Mouse (Mus musculus): ENCODE results near the gene Klf5.

The Klf5 gene

GRCm38 (mm10) chr14:99298385-99299021 lies at the start of gene Klf5:
Klf5 (plus strand) TSS chr14:99298691.
- DNase-seq (ENCODE audit: low spot score) = peak; percentile 88

DNA sequence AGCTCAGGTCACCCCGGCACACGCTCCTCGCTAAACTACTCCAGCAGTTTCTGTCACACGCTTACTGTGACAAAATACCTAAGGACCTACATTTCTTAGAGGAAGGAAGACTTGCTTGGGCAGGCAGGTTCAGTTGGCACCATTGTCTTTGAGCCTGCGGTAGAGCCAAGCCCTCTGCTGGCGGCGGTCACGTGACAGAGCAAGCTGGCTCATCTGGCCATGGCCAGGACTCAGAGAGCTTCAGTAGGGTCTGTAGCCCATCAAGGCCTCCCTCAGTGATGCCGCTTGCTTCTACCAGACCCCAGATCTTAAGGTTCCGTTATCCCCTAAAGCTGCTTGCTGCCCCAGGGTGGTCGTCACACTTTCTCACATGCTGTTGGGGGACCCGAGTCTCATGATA lies 36.5 kb upstream of the Klf5 start:
- no peak for DNase-seq (ENCODE audit: low spot score)

- DNase-seq (ENCODE audit: low spot score) = no peak
Observed at GRCm38 (mm10) chr14:99263816-99264215, 34.7 kb upstream of the Klf5 start.

- DNase-seq (ENCODE audit: low spot score) = no peak
Observed at GRCm38 (mm10) chr14:99265791-99266190, 32.7 kb upstream of the Klf5 start.

GRCm38 (mm10) chr14:99266749-99267148 lies 31.7 kb upstream of the Klf5 start:
- no peak for DNase-seq (ENCODE audit: low spot score)

DNA sequence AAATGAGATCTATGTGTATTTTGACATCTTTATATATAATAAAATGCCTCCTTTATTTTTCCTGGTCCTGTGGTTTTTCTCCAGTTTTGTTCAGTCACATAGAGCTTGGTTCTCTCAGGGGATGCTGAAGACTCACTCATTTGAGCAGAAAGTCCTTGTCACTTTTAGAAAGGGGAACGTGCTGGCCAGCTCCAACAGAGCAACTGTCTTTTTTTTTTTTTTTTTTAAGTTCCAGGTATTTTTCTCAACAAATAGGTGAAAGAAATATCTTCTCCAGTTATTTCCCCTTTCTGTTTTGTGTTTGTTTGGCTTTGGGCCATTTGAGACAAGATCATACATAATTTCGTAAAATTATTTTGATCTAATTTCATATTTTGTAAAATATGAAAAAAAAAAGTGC lies 24.4 kb upstream of the Klf5 start:
- no peak for DNase-seq (ENCODE audit: low spot score)

DNA sequence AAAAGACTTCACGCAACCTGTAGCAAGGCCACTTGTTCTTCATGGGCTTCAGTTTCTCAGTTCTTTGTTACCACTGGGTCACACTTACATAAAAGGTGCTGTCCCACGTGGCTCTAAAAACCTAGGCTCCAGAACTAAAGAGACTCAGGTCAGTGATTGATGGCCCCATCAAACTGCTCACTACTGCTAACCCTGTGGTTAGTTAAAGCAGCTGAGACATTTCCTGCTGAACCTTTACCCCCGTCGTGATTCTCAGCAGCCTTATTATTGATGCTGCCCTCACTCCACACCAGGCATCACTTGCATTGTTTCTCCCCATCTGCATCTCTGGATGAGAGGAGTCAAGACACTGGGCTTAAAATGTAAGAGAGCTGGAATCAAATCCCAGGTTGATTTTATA lies 22.7 kb upstream of the Klf5 start:
- no peak for DNase-seq (ENCODE audit: low spot score)

- DNase-seq (ENCODE audit: low spot score) = no peak
Observed at GRCm38 (mm10) chr14:99278312-99278711, 20.2 kb upstream of the Klf5 start.

- DNase-seq (ENCODE audit: low spot score) = no peak
Observed at GRCm38 (mm10) chr14:99278763-99279486, 19.6 kb upstream of the Klf5 start.

DNA sequence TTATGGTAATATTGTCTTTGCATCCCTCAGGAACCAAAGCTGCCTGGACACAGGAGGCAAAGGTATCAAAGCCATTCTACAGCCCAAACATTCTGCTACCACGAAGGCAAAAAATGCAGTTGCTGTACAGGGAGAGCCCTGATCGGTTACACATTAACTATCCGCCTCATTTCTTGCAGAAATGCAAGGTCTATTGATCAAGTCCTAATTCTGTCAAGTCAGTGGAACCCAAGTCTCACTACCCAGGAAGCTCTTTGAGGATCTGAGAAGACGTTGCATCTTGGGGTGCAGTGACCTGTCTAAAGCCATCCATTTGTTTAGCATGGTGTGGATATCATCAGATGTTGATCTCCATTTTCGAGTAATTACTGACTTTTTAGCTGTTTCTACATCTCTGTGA lies 18.1 kb upstream of the Klf5 start:
- no peak for DNase-seq (ENCODE audit: low spot score)

DNA sequence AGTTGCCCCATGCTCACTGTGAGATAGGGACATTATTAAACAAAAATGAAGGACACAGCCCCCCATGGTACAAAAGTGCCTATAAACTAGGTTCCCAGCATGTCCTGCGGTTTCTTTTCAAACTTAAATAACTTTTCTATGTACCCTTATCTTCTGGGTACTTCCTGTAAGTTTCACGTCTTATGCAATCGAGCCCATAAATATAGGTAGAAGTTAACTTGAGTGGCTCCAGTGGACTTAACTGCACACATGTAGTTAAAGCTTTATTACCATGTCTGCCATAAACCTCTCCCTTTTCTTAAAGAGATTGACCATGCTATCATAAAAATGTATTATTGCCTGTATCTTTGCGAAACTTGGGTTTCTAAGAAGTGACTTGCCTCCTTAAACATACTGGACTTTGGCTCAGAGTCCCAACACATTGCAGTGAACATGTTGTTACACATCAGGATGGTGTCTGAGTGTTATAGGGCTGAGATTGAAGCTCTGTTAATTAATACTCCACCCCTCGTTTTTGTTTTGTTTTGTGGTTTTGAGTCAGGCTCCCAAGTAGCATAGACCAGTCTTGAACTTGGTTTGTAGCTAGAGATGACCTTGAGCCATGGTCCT lies 17.6 kb upstream of the Klf5 start:
- no peak for DNase-seq (ENCODE audit: low spot score)

DNA sequence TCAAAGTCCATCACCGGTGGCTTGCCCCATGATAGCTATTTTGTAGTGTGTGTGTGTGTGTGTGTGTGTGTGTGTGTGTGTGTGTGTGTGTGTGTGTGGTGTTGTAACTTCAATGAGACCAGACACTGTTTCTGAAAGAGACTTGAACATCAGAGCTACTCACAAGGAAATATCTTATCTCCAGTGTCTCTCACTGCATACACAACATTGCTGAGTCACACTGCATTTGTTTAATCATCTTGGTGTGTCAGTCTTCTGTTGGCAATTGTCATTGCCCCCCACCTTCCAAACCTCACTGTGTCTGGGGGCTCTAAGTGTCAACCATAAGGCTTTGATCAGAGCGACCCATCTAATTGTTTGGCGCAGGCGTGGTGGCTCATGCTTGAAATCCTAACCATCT lies 13.0 kb upstream of the Klf5 start:
- DNase-seq (ENCODE audit: low spot score) = no peak

- DNase-seq (ENCODE audit: low spot score) = no peak
Observed at GRCm38 (mm10) chr14:99292176-99292575, 6.3 kb upstream of the Klf5 start.

DNA sequence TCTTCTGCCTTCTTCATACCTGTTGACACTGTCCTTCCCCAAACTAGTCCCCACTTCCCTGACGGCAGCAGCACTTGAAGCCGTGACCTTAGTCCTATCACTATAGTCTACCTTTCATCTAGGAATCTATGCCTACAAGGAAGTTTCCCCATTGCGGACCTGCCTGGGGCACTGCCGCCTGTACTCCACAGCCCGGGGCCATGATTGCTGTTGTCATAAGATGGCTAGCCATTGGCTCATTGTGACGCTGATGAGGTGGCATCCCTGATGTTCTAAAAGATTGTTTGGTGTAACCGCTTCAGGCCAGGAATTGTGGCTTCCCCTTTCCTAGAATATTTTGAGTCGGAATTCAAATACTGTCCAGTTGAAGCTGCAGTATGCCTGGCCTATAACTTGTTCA lies 4.1 kb upstream of the Klf5 start:
- no peak for DNase-seq (ENCODE audit: low spot score)

GRCm38 (mm10) chr14:99295606-99296341 lies 2.7 kb upstream of the Klf5 start:
- DNase-seq (ENCODE audit: low spot score) = no peak

- DNase-seq (ENCODE audit: low spot score) = peak; percentile 69
Observed at GRCm38 (mm10) chr14:99299022-99299481, 561 bp downstream of the Klf5 start.

DNA sequence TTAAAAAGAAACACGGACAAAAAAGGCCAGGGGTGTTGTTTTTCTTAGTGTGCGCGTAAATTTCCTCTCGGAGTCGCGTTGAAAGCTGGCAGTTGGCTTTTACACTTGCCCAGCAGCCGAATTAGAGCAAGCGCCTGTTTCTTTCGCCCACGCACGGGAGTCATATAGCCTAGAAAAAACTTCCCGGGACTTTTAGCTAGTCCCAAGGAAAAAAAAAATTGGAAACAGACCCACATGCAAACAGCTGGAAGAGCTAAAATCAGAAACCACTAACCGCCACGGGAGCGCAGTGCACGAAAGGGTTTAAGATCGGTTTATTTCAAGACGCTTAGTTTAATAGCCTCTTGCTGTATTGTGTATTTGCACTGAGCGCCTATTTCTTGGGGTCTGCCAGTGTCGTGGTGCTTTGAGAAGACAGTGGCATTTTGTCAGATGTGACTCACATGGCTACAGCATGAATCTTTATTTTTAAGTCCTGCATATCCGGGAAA lies 1.3 kb downstream of the Klf5 start:
- DNase-seq (ENCODE audit: low spot score) = no peak

- no peak for DNase-seq (ENCODE audit: low spot score)
Observed at GRCm38 (mm10) chr14:99301472-99301871, 3.0 kb downstream of the Klf5 start.

GRCm38 (mm10) chr14:99304387-99304786 lies 5.9 kb downstream of the Klf5 start:
- no peak for DNase-seq (ENCODE audit: low spot score)

DNA sequence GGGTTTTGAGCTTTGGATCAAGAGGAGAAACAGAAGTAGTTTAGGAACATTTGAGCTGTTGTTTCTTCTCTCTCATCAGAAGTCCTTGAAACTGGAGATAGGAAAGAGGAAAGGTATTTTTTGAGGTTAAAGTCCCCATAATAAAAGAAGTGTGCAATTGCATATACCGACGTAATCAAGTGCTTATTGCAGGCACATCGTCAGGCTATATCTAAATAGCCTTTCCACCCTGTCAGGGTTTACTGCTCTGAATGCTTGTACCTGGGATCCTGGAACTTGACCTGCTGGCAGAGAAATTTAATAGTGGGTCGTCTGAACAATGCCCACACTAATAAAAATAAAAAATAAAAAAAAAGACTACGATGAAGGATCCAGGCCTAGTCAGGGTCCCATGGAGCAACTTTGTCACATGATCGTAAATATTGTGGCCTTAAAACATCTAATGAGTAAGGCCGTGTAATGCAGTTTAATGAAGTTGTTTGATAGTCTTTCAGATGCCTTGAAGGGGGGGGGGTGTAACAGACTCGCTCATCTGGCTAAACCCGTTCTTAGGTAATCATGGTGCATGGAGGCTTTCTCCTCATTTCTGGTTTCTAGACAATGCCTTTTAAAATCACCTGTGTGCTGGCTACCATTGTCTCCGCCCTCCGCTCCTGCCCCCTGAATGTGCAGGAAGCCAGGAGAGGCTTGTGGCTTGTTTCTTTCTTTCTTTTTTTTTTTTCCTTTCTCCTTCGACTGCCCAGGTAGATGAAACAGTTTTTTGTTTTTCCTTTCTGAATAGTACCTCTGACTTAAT lies 6.7 kb downstream of the Klf5 start:
- no peak for DNase-seq (ENCODE audit: low spot score)

GRCm38 (mm10) chr14:99306410-99306809 lies 7.9 kb downstream of the Klf5 start:
- no peak for DNase-seq (ENCODE audit: low spot score)

DNA sequence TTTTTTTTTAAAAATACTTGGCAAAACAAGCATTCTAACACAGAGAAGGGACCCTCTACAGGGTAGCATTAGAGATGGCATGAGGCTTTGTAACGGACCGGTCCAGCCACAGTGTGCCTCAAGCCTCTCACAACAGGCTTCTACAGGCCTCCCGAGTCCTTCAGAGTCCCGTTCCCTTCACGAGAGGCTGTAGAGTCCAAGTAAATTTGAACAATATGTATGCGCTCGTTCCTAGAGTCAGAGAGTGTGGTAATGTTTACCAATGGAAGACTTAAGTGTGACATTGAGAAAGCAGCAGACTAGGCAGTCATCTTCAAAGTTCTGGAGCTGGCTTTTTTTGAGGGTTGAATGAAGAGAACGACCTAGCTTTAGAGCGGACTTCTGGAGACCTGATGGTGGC lies 11.1 kb downstream of the Klf5 start:
- DNase-seq (ENCODE audit: low spot score) = no peak

All from testis, postnatal 10 days (tissue).